Mouse (Mus musculus) cerebellum, adult 2 months (tissue): ENCODE data around the gene Sgpp1.

ENCODE experiments used
- CTCF ChIP-seq: fragments of 200-500 bp; IDR thresholded peaks from 2 replicates; pipeline ENCODE4 v1.5.1; 2011; ENCODE audit warnings: low read depth, mild to moderate bottlenecking, control low read depth, low read length, moderate library complexity, borderline replicate concordance; ENCODE audit not compliant: insufficient read depth
- POLR2A ChIP-seq: fragments of 200-500 bp; IDR thresholded peaks from 2 replicates; pipeline ENCODE4 v1.6.1; 2011; ENCODE audit warnings: low read length, control low read depth, borderline replicate concordance; ENCODE audit not compliant: insufficient read depth

GRCm38 (mm10) chr12:75748574-75748973 is 13.0 kb upstream of the Sgpp1 start:
- TF ChIP-seq CTCF: no peak
- TF ChIP-seq POLR2A: no peak
